Mouse (Mus musculus) E14TG2a.4 (cell line): Measurements from ENCODE around the gene Zfp324.

Experiments used
- CTCF ChIP-seq: conservative IDR thresholded peaks from 2 replicates; pipeline ENCODE4 v1.5.1; 2014; ENCODE audit warnings: low read length
- NANOG ChIP-seq: IDR thresholded peaks from 2 replicates; pipeline ENCODE4 v1.6.1; 2014; ENCODE audit warnings: borderline replicate concordance, low read length, mixed read lengths
- POU5F1 ChIP-seq: IDR thresholded peaks from 2 replicates; pipeline ENCODE4 v1.6.1; 2014; ENCODE audit warnings: low read length, borderline replicate concordance

DNA sequence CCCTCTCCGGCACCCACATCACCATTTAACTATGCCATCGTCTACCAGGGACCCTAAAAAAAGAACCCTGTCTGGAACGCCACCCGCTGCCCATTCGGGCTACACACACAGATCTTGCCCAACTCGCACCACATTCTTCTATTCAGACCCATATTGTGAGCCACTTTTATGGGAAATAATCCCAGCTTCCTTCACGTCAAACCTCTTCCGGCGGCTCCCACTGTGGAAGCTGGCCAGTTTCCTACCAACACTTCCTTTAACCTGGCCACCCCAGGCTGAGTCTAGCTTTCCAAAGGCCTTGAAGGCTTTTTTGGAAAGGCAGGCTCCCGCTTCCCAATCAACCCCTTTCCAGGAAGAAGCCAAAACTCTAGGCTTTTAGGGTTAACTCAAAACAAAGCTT, 40.9 kb downstream of the Zfp324 start:
- TF ChIP-seq CTCF (no peak), NANOG (no peak), POU5F1 (no peak)
